Mouse (Mus musculus) forebrain, embryonic 14.5 days (tissue): Measurements from ENCODE around the gene Srxn1. TPM values are rescaled to one million over a fixed set of nuclear protein-coding genes. Genes with fewer than 3 reads are reported as not detected.
A peak's percentile ranks its signal among the peaks of the same experiment; 100 is the strongest.

Experiments used
- ATAC-seq: fragments of 200-750 bp; cut with Nextera tagmentation; 2 replicates; pipeline ENCODE4 v1.8.0; 2017; ENCODE audit warnings: mild to moderate bottlenecking, moderate library complexity
- DNase-seq: peaks from one replicate; pipeline ENCODE4 v3.0.0-alpha.2; 2015; ENCODE audit warnings: low spot score
- H3K27ac ChIP-seq: fragments of 300-500 bp; sonication (generic); 2 replicates; pipeline ENCODE4 v1.5.1; 2014; ENCODE audit warnings: low read depth, mild to moderate bottlenecking, control low read depth, low read length, moderate library complexity
- H3K27me3 ChIP-seq: fragments of 300-500 bp; sonication (generic); replicated peaks from 2 replicates; pipeline ENCODE4 v1.6.1; 2014; ENCODE audit warnings: low read length, control low read depth, mixed read lengths; ENCODE audit not compliant: control insufficient read depth, insufficient read depth
- H3K36me3 ChIP-seq: fragments of 300-500 bp; sonication (generic); 2 replicates; pipeline ENCODE4 v1.6.1; 2014; ENCODE audit warnings: low read length, control low read depth; ENCODE audit not compliant: control insufficient read depth, insufficient read depth
- H3K4me1 ChIP-seq: fragments of 300-500 bp; sonication (generic); 2 replicates; pipeline ENCODE4 v1.6.1; 2014; ENCODE audit warnings: antibody characterized with exemption, low read length, control low read depth; ENCODE audit not compliant: control insufficient read depth, insufficient read depth
- H3K4me2 ChIP-seq: fragments of 300-500 bp; sonication (generic); 2 replicates; pipeline ENCODE4 v1.6.1; 2014; ENCODE audit warnings: mild to moderate bottlenecking, control low read depth, low read length
- H3K4me3 ChIP-seq: fragments of 300-500 bp; sonication (generic); 2 replicates; pipeline ENCODE4 v1.5.1; 2014; ENCODE audit warnings: low read depth, low read length, control low read depth
- H3K9ac ChIP-seq: fragments of 300-500 bp; sonication (generic); 2 replicates; pipeline ENCODE4 v1.6.1; 2014; ENCODE audit warnings: mild to moderate bottlenecking, low read length, control low read depth, moderate library complexity
- H3K9me3 ChIP-seq: fragments of 300-500 bp; sonication (generic); replicated peaks from 2 replicates; pipeline ENCODE4 v1.6.1; 2016; ENCODE audit warnings: low read length, control low read depth, mixed read lengths; ENCODE audit not compliant: control insufficient read depth
- WGBS: fragments of 180-500 bp; shearing (Covaris S2); extraction: QIAGEN DNeasy Blood & Tissue Kit; methylation state at CpG from one replicate; pipeline ENCODE4 v1.1.7; 2014; 5-methylcytosine and 5-hydroxymethylcytosine counted together
- polyA plus RNA-seq: library from polyadenylated mRNA; unstranded; fragments of >200 nt; fragmentation: Nextera tagmentation; extraction: Ambion mirVana; gene quantifications from 2 replicates; pipeline ENCODE4 v1.2.1, GENCODE M21; 2014

Gene Srxn1
- polyA plus RNA-seq, 1 experiment from 2014 or later = 12.0 TPM

- ATAC-seq = no peak
- Histone ChIP-seq H3K4me3 (no peak overlapping the region), H3K4me2 (no peak overlapping the region), H3K4me1 (peaks cover 7% of the 10 kb centered on the region; the same call in 1 of the 2 replicates), H3K9ac (no peak overlapping the region), H3K9me3 (no peaks in the 10 kb centered on the region), H3K36me3 (no peaks in the 10 kb centered on the region), H3K27ac (peak overlapping the region; percentile 15; the same call in 1 of the 2 replicates), H3K27me3 (no peaks in the 10 kb centered on the region)
- 43% methylated on average over 7 of the region's 7 CpGs for WGBS
- peak; percentile 57 for DNase-seq
These were observed 3.4 kb downstream of the Srxn1 start for GRCm38 (mm10) chr2:152108702-152109101.

GRCm38 (mm10) chr2:152109386-152109785, 4.1 kb downstream of the Srxn1 start:
- DNase-seq (no peak), ATAC-seq (no peak)
- Histone ChIP-seq H3K27me3 (no peaks in the 10 kb centered on the region), H3K9me3 (no peaks in the 10 kb centered on the region), H3K27ac (no peak overlapping the region), H3K4me2 (no peak overlapping the region), H3K4me1 (peaks cover 8% of the 10 kb centered on the region; the same call in 1 of the 2 replicates), H3K9ac (no peak overlapping the region), H3K36me3 (no peaks in the 10 kb centered on the region), H3K4me3 (no peak overlapping the region)
- 90% methylated on average over 5 of the region's 5 CpGs for WGBS

GRCm38 (mm10) chr2:152111311-152111710, 6.0 kb downstream of the Srxn1 start:
- Histone ChIP-seq H3K4me2 (no peak overlapping the region), H3K4me1 (peaks cover 6% of the 10 kb centered on the region; the same call in 1 of the 2 replicates), H3K27ac (no peak overlapping the region), H3K27me3 (no peaks in the 10 kb centered on the region), H3K36me3 (no peaks in the 10 kb centered on the region), H3K9ac (no peak overlapping the region), H3K9me3 (no peaks in the 10 kb centered on the region), H3K4me3 (no peak overlapping the region)
- DNase-seq (no peak), ATAC-seq (no peak)
- WGBS = 65% methylated on average over 2 of the region's 2 CpGs

GRCm38 (mm10) chr2:152111920-152112319, 6.6 kb downstream of the Srxn1 start:
- ATAC-seq (peak; percentile 73), DNase-seq (peak; percentile 95)
- Histone ChIP-seq H3K4me1 (peaks cover 6% of the 10 kb centered on the region; the same call in 1 of the 2 replicates), H3K36me3 (no peaks in the 10 kb centered on the region), H3K9me3 (no peaks in the 10 kb centered on the region), H3K27ac (no peak overlapping the region), H3K4me2 (no peak overlapping the region), H3K4me3 (no peak overlapping the region), H3K27me3 (no peaks in the 10 kb centered on the region), H3K9ac (no peak overlapping the region)
- 4% methylated on average over 7 of the region's 7 CpGs for WGBS

- Histone ChIP-seq H3K36me3 (no peaks in the 10 kb centered on the region), H3K27me3 (no peaks in the 10 kb centered on the region), H3K4me1 (peaks cover 6% of the 10 kb centered on the region; the same call in 1 of the 2 replicates), H3K4me2 (no peak overlapping the region), H3K4me3 (no peak overlapping the region), H3K27ac (no peak overlapping the region), H3K9me3 (no peaks in the 10 kb centered on the region), H3K9ac (no peak overlapping the region; the same call in 1 of the 2 replicates)
- no peak for DNase-seq
- no peak for ATAC-seq
- WGBS = 87% methylated on average over 5 of the region's 5 CpGs
These were observed 7.2 kb downstream of the Srxn1 start for GRCm38 (mm10) chr2:152112490-152112889.

GRCm38 (mm10) chr2:152112970-152113369, 7.7 kb downstream of the Srxn1 start:
- Histone ChIP-seq H3K4me2 (no peak overlapping the region), H3K4me3 (no peak overlapping the region), H3K27me3 (no peaks in the 10 kb centered on the region), H3K9me3 (no peaks in the 10 kb centered on the region), H3K36me3 (no peaks in the 10 kb centered on the region), H3K4me1 (peaks cover 6% of the 10 kb centered on the region; the same call in 1 of the 2 replicates), H3K9ac (peak overlapping the region; percentile 3; the same call in 1 of the 2 replicates), H3K27ac (no peak overlapping the region)
- ATAC-seq (no peak), DNase-seq (no peak)
- WGBS = 60% methylated on average over 10 of the region's 10 CpGs

- DNase-seq = no peak
- Histone ChIP-seq H3K27ac (no peak overlapping the region), H3K9ac (peak overlapping the region; percentile 53), H3K27me3 (no peaks in the 10 kb centered on the region), H3K36me3 (no peaks in the 10 kb centered on the region), H3K9me3 (no peaks in the 10 kb centered on the region), H3K4me3 (peak overlapping the region; percentile 14), H3K4me2 (peak overlapping the region; percentile 56), H3K4me1 (peaks cover 6% of the 10 kb centered on the region; the same call in 1 of the 2 replicates)
- peak; percentile 27; the same call in 1 of the 2 replicates for ATAC-seq
- 13% methylated on average over 36 of the region's 36 CpGs for WGBS
These were observed 9.0 kb downstream of the Srxn1 start for GRCm38 (mm10) chr2:152114057-152114975.

GRCm38 (mm10) chr2:152117694-152118093, 12.4 kb downstream of the Srxn1 start:
- WGBS = 81% methylated on average over 7 of the region's 7 CpGs
- no peak overlapping the region for H3K4me3 ChIP-seq
- no peak overlapping the region for H3K4me2 ChIP-seq
- no peak for DNase-seq
- H3K27me3 ChIP-seq = no peaks in the 10 kb centered on the region
- ATAC-seq = no peak
- H3K36me3 ChIP-seq = no peaks in the 10 kb centered on the region
- H3K4me1 ChIP-seq = peaks cover 6% of the 10 kb centered on the region; the same call in 1 of the 2 replicates
- H3K9ac ChIP-seq = no peak overlapping the region
- no peaks in the 10 kb centered on the region for H3K9me3 ChIP-seq
- H3K27ac ChIP-seq = no peak overlapping the region
